Mouse (Mus musculus) Patski (cell line): ENCODE measurements around the gene Slc7a11. TPM values are rescaled to one million over a fixed set of nuclear protein-coding genes. Genes with fewer than 3 reads are reported as not detected.

ENCODE experiments used
- ATAC-seq: fragments of 100-300 bp; one replicate; pipeline ENCODE4 v1.8.0; 2021
- CTCF ChIA-PET: fragments of 350-600 bp; sonication (Branson Sonifier 250); formaldehyde crosslinking; loops from one replicate; lab custom pipeline; 2022; ENCODE audit warnings: inconsistent platforms; lab: Charles Lee
- POLR2A ChIA-PET: fragments of 350-600 bp; sonication (Branson Sonifier 250); formaldehyde crosslinking; loops from one replicate; lab custom pipeline; 2022; ENCODE audit warnings: antibody characterized with exemption, inconsistent platforms; lab: Charles Lee
- DNase-seq: peaks from one replicate; pipeline ENCODE4 v3.0.0-alpha.2; 2011; ENCODE audit warnings: low read depth, low spot score
- H3K27me3 ChIP-seq: fragments of 371-371 bp; one replicate; pipeline ENCODE4 v1.5.1; 2021
- CTCF ChIP-seq: fragments of 100-300 bp; IDR thresholded peaks from one replicate; pipeline ENCODE4 v1.5.1; 2021
- in situ Hi-C: fragments of 300-500 bp; cut with MboI; formaldehyde crosslinking; loops from 3 replicates; pipeline ENCODE4 v1.11.1; 2018; ENCODE audit warnings: low pct_unique_long_range_greater_than_20kb, mixed read lengths
- polyA plus RNA-seq: library from polyadenylated mRNA; unstranded; gene quantifications from one replicate; pipeline ENCODE4 v1.2.3, GENCODE M21; 2021

Gene Slc7a11
- polyA plus RNA-seq, 1 experiment from 2014 or later: 1.2 TPM

- DNase-seq (peak; percentile 51), ATAC-seq (peak; percentile 81)
- POLR2A ChIA-PET: no interaction called here
- in situ Hi-C loops: no loop called here
- CTCF ChIA-PET: interaction anchor here (1.1 to 4.9 kb wide), 2 partner anchors 9 to 13 kb away, joined by 3 to 27 read pairs; no protein-coding TSS in a partner anchor
- TF ChIP-seq CTCF: no peak
- peaks cover 24% of the 10 kb centered on the region for H3K27me3 ChIP-seq
Observed at GRCm38 (mm10) chr3:50318074-50318473, 125.3 kb downstream of the Slc7a11 start.

- no peak for ATAC-seq
- H3K27me3 ChIP-seq: peaks cover 34% of the 10 kb centered on the region
- no peak for TF ChIP-seq CTCF
- in situ Hi-C loops: no loop called here
- ChIA-PET CTCF (interaction anchor here (0.7 to 2.6 kb wide), 4 partner anchors 8 to 856 kb away, joined by 3 to 11 read pairs (median 3); no protein-coding TSS in a partner anchor), POLR2A (no interaction called here)
- no peak for DNase-seq
Observed at GRCm38 (mm10) chr3:50313816-50314215, 129.6 kb downstream of the Slc7a11 start.

GRCm38 (mm10) chr3:50307339-50308327 lies 135.8 kb downstream of the Slc7a11 start:
- TF ChIP-seq CTCF: no peak

GRCm38 (mm10) chr3:50306334-50306733 lies 137.1 kb downstream of the Slc7a11 start:
- ATAC-seq: no peak
- DNase-seq: no peak
- H3K27me3 ChIP-seq: peaks cover 46% of the 10 kb centered on the region
- POLR2A ChIA-PET: no interaction called here
- CTCF ChIA-PET: interaction anchor here (0.7 to 4.6 kb wide), 5 partner anchors 7 to 815 kb away, joined by 3 to 27 read pairs (median 3); no protein-coding TSS in a partner anchor
- TF ChIP-seq CTCF: no peak
- in situ Hi-C loops: loop anchor here (5.0 kb wide), 3 partner anchors 81 to 866 kb away; no protein-coding TSS in a partner anchor

More at GRCm38 (mm10) chr3:50307339-50308327, 135.8 kb downstream of the Slc7a11 start:
- peaks cover 45% of the 10 kb centered on the region for H3K27me3 ChIP-seq
- POLR2A ChIA-PET: interaction anchor here (1.0 kb wide), 1 partner anchor 30 kb away, joined by 3 read pairs; no protein-coding TSS in a partner anchor
- CTCF ChIA-PET: no interaction called here
- ATAC-seq (peak; percentile 83), DNase-seq (peak; percentile 51)
- in situ Hi-C loops: loop anchor here (5.0 kb wide), 3 partner anchors 80 to 865 kb away; no protein-coding TSS in a partner anchor

- POLR2A ChIA-PET: interaction anchor here (0.7 kb wide), 1 partner anchor 333 kb away, joined by 3 read pairs; no protein-coding TSS in a partner anchor
- no peak for DNase-seq
- in situ Hi-C loops: loop anchor here (5.0 kb wide), 1 partner anchor 603 kb away; no protein-coding TSS in a partner anchor
- peak; percentile 88 for TF ChIP-seq CTCF
- no peak for ATAC-seq
- peaks cover 31% of the 10 kb centered on the region for H3K27me3 ChIP-seq
- CTCF ChIA-PET: interaction anchor here (0.6 to 4.6 kb wide), 20 partner anchors 9 to 1210 kb away, joined by 3 to 27 read pairs (median 5); no protein-coding TSS in a partner anchor
Observed at GRCm38 (mm10) chr3:50304137-50304536, 139.3 kb downstream of the Slc7a11 start.

- no peak for TF ChIP-seq CTCF
- ChIA-PET POLR2A (no interaction called here), CTCF (interaction anchor here (0.7 to 4.6 kb wide), 8 partner anchors 10 to 1209 kb away, joined by 4 to 27 read pairs (median 7); no protein-coding TSS in a partner anchor)
- DNase-seq: no peak
- in situ Hi-C loops: loop anchor here (5.0 kb wide), 1 partner anchor 605 kb away; no protein-coding TSS in a partner anchor
- peaks cover 17% of the 10 kb centered on the region for H3K27me3 ChIP-seq
- ATAC-seq: no peak
Observed at GRCm38 (mm10) chr3:50302648-50303047, 140.8 kb downstream of the Slc7a11 start.

- CTCF ChIA-PET: interaction anchor here (0.6 to 2.0 kb wide), 15 partner anchors 9 to 1207 kb away, joined by 3 to 11 read pairs (median 3); no protein-coding TSS in a partner anchor
- peaks cover 13% of the 10 kb centered on the region for H3K27me3 ChIP-seq
- ATAC-seq (peak; percentile 88), DNase-seq (no peak)
- TF ChIP-seq CTCF: peak; percentile 95
- POLR2A ChIA-PET: interaction anchor here (0.6 kb wide), 2 partner anchors 706 to 818 kb away, joined by 4 to 7 read pairs; no protein-coding TSS in a partner anchor
- in situ Hi-C loops: loop anchor here (5.0 kb wide), 1 partner anchor 606 kb away; no protein-coding TSS in a partner anchor
Observed at GRCm38 (mm10) chr3:50300952-50301303, 142.5 kb downstream of the Slc7a11 start.

- TF ChIP-seq CTCF: no peak
- POLR2A ChIA-PET: interaction anchor here (0.6 kb wide), 2 partner anchors 707 to 818 kb away, joined by 4 to 7 read pairs; no protein-coding TSS in a partner anchor
- ATAC-seq (peak; percentile 84), DNase-seq (peak; percentile 79)
- in situ Hi-C loops: loop anchor here (5.0 kb wide), 1 partner anchor 607 kb away; no protein-coding TSS in a partner anchor
- H3K27me3 ChIP-seq: peaks cover 13% of the 10 kb centered on the region
- CTCF ChIA-PET: interaction anchor here (0.6 to 2.0 kb wide), 16 partner anchors 9 to 1206 kb away, joined by 3 to 11 read pairs (median 3); no protein-coding TSS in a partner anchor
Observed at GRCm38 (mm10) chr3:50300002-50300951, 143.1 kb downstream of the Slc7a11 start.
